Mouse (Mus musculus) mouse trophoblast stem cell (cell line): ENCODE measurements around the gene Ctsm.

Experiments used
- in situ Hi-C, 2 experiments: fragments of 300-500 bp; cut with MseI, MboI; formaldehyde crosslinking; loops; 2 replicates in 1 of 2; 3 replicates in 1 of 2; pipeline ENCODE4 v1.15.1; 2025

The Ctsm gene

GRCm38 (mm10) chr13:61541631-61542030 lies at the start of gene Ctsm:
TSS of gene Ctsm (minus strand) at chr13:61541839.
- in situ Hi-C loops, result no loop called here

GRCm38 (mm10) chr13:61570027-61570426 lies 28.4 kb upstream of the Ctsm start, which contains the start of gene Cts3:
TSS of gene Cts3 (minus strand) at chr13:61570127.
- in situ Hi-C loops, result no loop called here

GRCm38 (mm10) chr13:61568074-61568473 lies 26.4 kb upstream of the Ctsm start, which contains the start of gene Gm49352:
TSS of gene Gm49352 (minus strand) at chr13:61568174.
- in situ Hi-C loops, result loop anchor here (5.0 kb wide), 1 partner anchor 76 kb away; no protein-coding TSS in a partner anchor
